Mouse (Mus musculus): ENCODE measurements at regions not wholly inside any gene's neighbourhood (a gene's known extent, or its start where the extent isn't known, plus 50 kb on each side); places are given as distances from the start of the nearest gene placed in this dataset.

- ATAC-seq (ENCODE audit: insufficient number of reproducible peaks, low FRiP score, low TSS enrichment): no peak
Measured at GRCm38 (mm10) chr2:118058654-118059395, 52.9 kb upstream of the Thbs1 start.

DNA sequence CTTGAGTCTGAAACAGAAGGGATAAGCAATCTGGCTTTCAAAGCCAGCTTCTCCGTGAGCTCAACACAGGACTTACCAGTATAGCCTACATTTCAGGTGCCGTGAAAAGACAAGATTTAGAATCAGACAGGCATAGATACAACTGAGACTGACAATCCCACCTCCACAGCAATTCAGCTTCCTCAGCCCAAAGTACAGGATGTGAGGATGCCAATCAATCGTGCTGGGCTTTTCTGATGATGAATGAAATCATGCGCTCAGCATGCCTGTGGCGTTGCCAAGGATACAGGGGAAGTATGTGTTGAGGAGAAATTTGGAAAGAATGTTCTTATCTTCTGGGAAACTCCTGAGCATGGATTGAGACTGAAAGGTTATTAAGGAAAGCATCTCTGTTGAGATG lies 50.4 kb upstream of the Thbs1 start:
- no peak for ATAC-seq (ENCODE audit: insufficient number of reproducible peaks, low FRiP score, low TSS enrichment)
